Mouse (Mus musculus) thymus, postnatal 0 days (tissue): ENCODE measurements at regions not wholly inside any gene's neighbourhood (a gene's known extent, or its start where the extent isn't known, plus 50 kb on each side); places are given as distances from the start of the nearest gene placed in this dataset. TPM values are rescaled to one million over a fixed set of nuclear protein-coding genes. Genes with fewer than 3 reads are reported as not detected.

Experiments used
- microRNA-seq: library from miRNA; unstranded; fragments of <30 nt; microRNA quantifications from one replicate; pipeline ENCODE4, GENCODE M21; 2016; ENCODE audit warnings: borderline number of aligned reads

Small RNA genes in the stretch of these regions (microRNA-seq; reads per million reads assigned to microRNA genes)
- not detected for gene Gm26190
